Mouse (Mus musculus) ES-E14 (cell line): ENCODE measurements around the gene Hivep3. TPM values are rescaled to one million over a fixed set of nuclear protein-coding genes. Genes with fewer than 3 reads are reported as not detected.

Experiments used
- DNase-seq: peaks from one replicate; pipeline ENCODE4 v3.0.0-alpha.2; 2013; ENCODE audit warnings: low read depth, low spot score
- H3K27ac ChIP-seq: 2 replicates; pipeline ENCODE4 v1.5.1; 2012; ENCODE audit warnings: low read depth, mild to moderate bottlenecking, low read length, moderate library complexity, mixed read lengths; ENCODE audit not compliant: poor library complexity, insufficient read depth, severe bottlenecking
- H3K36me3 ChIP-seq: 2 replicates; pipeline ENCODE4 v1.6.1; 2012; ENCODE audit warnings: mild to moderate bottlenecking, low read length, moderate library complexity, mixed read lengths; ENCODE audit not compliant: control insufficient read depth, poor library complexity, insufficient read depth, severe bottlenecking
- H3K4me1 ChIP-seq, 2 experiments: fragments of 150-350 bp in 1 of 2; sonication (generic) in 1 of 2; 2 replicates each; pipeline ENCODE4 v1.6.1; 2012; ENCODE audit warnings: low read length in 2 of 2, mild to moderate bottlenecking in 1 of 2, mixed read lengths in 1 of 2; ENCODE audit not compliant: control insufficient read depth in 2 of 2, insufficient read depth in 2 of 2, poor library complexity in 1 of 2
- H3K4me3 ChIP-seq, 2 experiments: fragments of 150-350 bp in 1 of 2; sonication (generic) in 1 of 2; 2 replicates each; pipeline ENCODE4 v1.5.1; 2012; ENCODE audit warnings: low read length in 2 of 2, low read depth in 1 of 2, mild to moderate bottlenecking in 1 of 2, mixed read lengths in 1 of 2; ENCODE audit not compliant: insufficient read depth in 1 of 2, poor library complexity in 1 of 2, severe bottlenecking in 1 of 2
- H3K9ac ChIP-seq: 2 replicates; pipeline ENCODE4 v1.6.1; 2012; ENCODE audit warnings: low read depth, mild to moderate bottlenecking, low read length, mixed read lengths; ENCODE audit not compliant: poor library complexity, insufficient read depth, severe bottlenecking
- H3K9me3 ChIP-seq: fragments of 150-350 bp; sonication (generic); 2 replicates; pipeline ENCODE4 v1.6.1; 2012; ENCODE audit warnings: low read depth, mild to moderate bottlenecking, low read length; ENCODE audit not compliant: control insufficient read depth, insufficient read depth
- CHD2 ChIP-seq: IDR thresholded peaks from 2 replicates; pipeline ENCODE4 v1.6.1; 2014; ENCODE audit warnings: mild to moderate bottlenecking, low read depth, low read length, inconsistent platforms
- HCFC1 ChIP-seq: IDR thresholded peaks from 2 replicates; pipeline ENCODE4 v1.6.1; 2012; ENCODE audit warnings: low read length, inconsistent platforms, borderline replicate concordance; ENCODE audit not compliant: insufficient read depth
- MAFK ChIP-seq: IDR thresholded peaks from 2 replicates; pipeline ENCODE4 v1.6.1; 2014; ENCODE audit warnings: mild to moderate bottlenecking, low read depth, low read length, inconsistent platforms; ENCODE audit not compliant: insufficient read depth
- ZC3H11A ChIP-seq: IDR thresholded peaks from 2 replicates; pipeline ENCODE4 v1.6.1; 2012; ENCODE audit warnings: low read depth, mild to moderate bottlenecking, inconsistent platforms, low read length, borderline replicate concordance
- ZNF384 ChIP-seq: IDR thresholded peaks from 2 replicates; pipeline ENCODE4 v1.6.1; 2012; ENCODE audit warnings: low read depth, low read length, inconsistent platforms
- in situ Hi-C, 2 experiments: fragments of 600-800 bp; cut with MboI; formaldehyde crosslinking; loops; one replicate each; pipeline ENCODE4 v1.15.1; 2025; ENCODE audit warnings: low sequenced_read_pairs in 2 of 2, inconsistent platforms in 1 of 2; ENCODE audit not compliant: unreplicated experiment in 2 of 2
- total RNA-seq: library from RNA; depleted of rRNA; stranded (reverse); fragments of 300-350 nt; gene quantifications from 2 replicates; pipeline ENCODE4 v1.2.3, GENCODE M21; 2012

Gene Hivep3
- total RNA-seq, 1 experiment, result 1.4 TPM

- H3K9me3 ChIP-seq, result no peaks in the 10 kb centered on the region
- DNase-seq, result no peak
- H3K9ac ChIP-seq, result no peak overlapping the region
- H3K27ac ChIP-seq, result no peak overlapping the region
- in situ Hi-C loops, result no loop called here
- H3K36me3 ChIP-seq, result no peaks in the 10 kb centered on the region
- H3K4me3 ChIP-seq, result no peak overlapping the region
- TF ChIP-seq CHD2, result no peak
- no peak for TF ChIP-seq MAFK
- peaks cover 0 to 2% of the 10 kb centered on the region in 2 experiments; a peak in 1 of 4 replicates for H3K4me1 ChIP-seq
Observed at GRCm38 (mm10) chr4:119975822-119976221, 242.2 kb downstream of the Hivep3 start.

GRCm38 (mm10) chr4:119976428-119977168 lies 243.0 kb downstream of the Hivep3 start:
- H3K9ac ChIP-seq, result no peak overlapping the region
- no peak overlapping the region for H3K4me3 ChIP-seq
- H3K36me3 ChIP-seq, result no peaks in the 10 kb centered on the region
- in situ Hi-C loops, result no loop called here
- no peak for TF ChIP-seq ZC3H11A
- no peak for TF ChIP-seq ZNF384
- no peak for TF ChIP-seq HCFC1
- TF ChIP-seq MAFK, result no peak
- no peak for TF ChIP-seq CHD2
- DNase-seq, result no peak
- peaks cover 0 to 2% of the 10 kb centered on the region in 2 experiments; a peak in 1 of 4 replicates for H3K4me1 ChIP-seq
- H3K9me3 ChIP-seq, result no peaks in the 10 kb centered on the region
- H3K27ac ChIP-seq, result no peak overlapping the region

GRCm38 (mm10) chr4:119977817-119978491 lies 244.4 kb downstream of the Hivep3 start:
- no peak for TF ChIP-seq ZNF384
- no peak for TF ChIP-seq HCFC1
- no peak for TF ChIP-seq ZC3H11A
- TF ChIP-seq CHD2, result no peak
- TF ChIP-seq MAFK, result no peak
- no peaks in the 10 kb centered on the region for H3K9me3 ChIP-seq
- in situ Hi-C loops, result no loop called here
- no peak overlapping the region for H3K27ac ChIP-seq
- no peak overlapping the region for H3K4me3 ChIP-seq
- H3K9ac ChIP-seq, result no peak overlapping the region
- H3K4me1 ChIP-seq, result peaks cover 0 to 2% of the 10 kb centered on the region in 2 experiments; a peak in 1 of 4 replicates
- no peaks in the 10 kb centered on the region for H3K36me3 ChIP-seq
- DNase-seq, result no peak

- H3K9me3 ChIP-seq, result no peaks in the 10 kb centered on the region
- no peak for TF ChIP-seq MAFK
- no peak for TF ChIP-seq ZC3H11A
- no peak for TF ChIP-seq HCFC1
- TF ChIP-seq CHD2, result no peak
- TF ChIP-seq ZNF384, result no peak
- in situ Hi-C loops, result no loop called here
- peaks cover 0 to 2% of the 10 kb centered on the region in 2 experiments; a peak in 1 of 4 replicates for H3K4me1 ChIP-seq
- H3K36me3 ChIP-seq, result no peaks in the 10 kb centered on the region
- DNase-seq, result no peak
- H3K4me3 ChIP-seq, result no peak overlapping the region
- H3K27ac ChIP-seq, result no peak overlapping the region
- H3K9ac ChIP-seq, result no peak overlapping the region
Observed at GRCm38 (mm10) chr4:119979238-119979829, 245.8 kb downstream of the Hivep3 start.
